Mouse (Mus musculus) adrenal gland, postnatal 0 days (tissue): ENCODE data around the gene 4930486L24Rik. TPM values are rescaled to one million over a fixed set of nuclear protein-coding genes. Genes with fewer than 3 reads are reported as not detected.

Experiments used
- polyA plus RNA-seq: library from polyadenylated mRNA; unstranded; fragments of >200 nt; fragmentation: Nextera tagmentation; extraction: Ambion mirVana; gene quantifications from 2 replicates; pipeline ENCODE4 v1.2.1, GENCODE M21; 2015

4930486L24Rik gene
- 18.6 and 26.2 TPM in 2 replicates for polyA plus RNA-seq

GRCm38 (mm10) chr13:60864281-60864680 lies at the start of gene 4930486L24Rik:
TSS of gene 4930486L24Rik (minus strand) at chr13:60864475.

GRCm38 (mm10) chr13:60904780-60905179 lies 40.5 kb upstream of the 4930486L24Rik start, which contains the start of gene Tpbpb:
TSS of gene Tpbpb (minus strand) at chr13:60904880.

GRCm38 (mm10) chr13:60897328-60897727 lies 33.1 kb upstream of the 4930486L24Rik start, which contains the start of gene Ctla2b:
TSS of gene Ctla2b (minus strand) at chr13:60897447.

GRCm38 (mm10) chr13:60896794-60897193 lies 32.5 kb upstream of the 4930486L24Rik start, which contains the start of gene Gm49392:
TSS of gene Gm49392 (minus strand) at chr13:60896894.

GRCm38 (mm10) chr13:60802749-60803148 lies 61.5 kb downstream of the 4930486L24Rik start, which contains the start of gene Ctsll3:
TSS of gene Ctsll3 (minus strand) at chr13:60802849.

Other genes starting within 250 kb of the 4930486L24Rik start
- not detected in 2 replicates for gene BC051665, start 78.1 kb downstream of the 4930486L24Rik start, polyA plus RNA-seq
- not detected in 2 replicates for gene Ctsll3, start 61.6 kb downstream of the 4930486L24Rik start, polyA plus RNA-seq
- gene Gm49392, start 32.4 kb upstream of the 4930486L24Rik start, polyA plus RNA-seq, result 0.18 and 0.98 TPM in 2 replicates
- gene Ctla2b, start 33.0 kb upstream of the 4930486L24Rik start, polyA plus RNA-seq, result 7.7 and 9.6 TPM in 2 replicates
- gene Tpbpb, start 40.4 kb upstream of the 4930486L24Rik start, polyA plus RNA-seq, result not detected in 2 replicates
- gene Gm49393, start 71.1 kb upstream of the 4930486L24Rik start, polyA plus RNA-seq, result 1.2 and 4.2 TPM in 2 replicates
- 4.2 and 7.7 TPM in 2 replicates for gene Gm49391, start 72.1 kb upstream of the 4930486L24Rik start, polyA plus RNA-seq
- gene Ctla2a, start 72.2 kb upstream of the 4930486L24Rik start, polyA plus RNA-seq, result 81.0 and 90.9 TPM in 2 replicates
- not detected in 2 replicates for gene Tpbpa, start 77.5 kb upstream of the 4930486L24Rik start, polyA plus RNA-seq
- 0.17 and 0.19 TPM in 2 replicates for gene Ctsj, start 141.5 kb upstream of the 4930486L24Rik start, polyA plus RNA-seq
- not detected in 2 replicates for gene Ctsq, start 176.2 kb upstream of the 4930486L24Rik start, polyA plus RNA-seq